Mouse (Mus musculus): ENCODE data around the gene Ikzf3. TPM values are rescaled to one million over a fixed set of nuclear protein-coding genes. Genes with fewer than 3 reads are reported as not detected.

Gene Ikzf3
- total RNA-seq, 2 experiments from 2014 or later = not detected

Other genes starting within 250 kb of the Ikzf3 start
- gene Neurod2, start 216.4 kb downstream of the Ikzf3 start, total RNA-seq (2014; fragmentation: Nextera tagmentation) = not detected in 2 replicates
- gene Neurod2, start 216.4 kb downstream of the Ikzf3 start, total RNA-seq (2017) = not detected in 2 replicates
- not detected in 2 replicates for gene Ppp1r1b, start 197.6 kb downstream of the Ikzf3 start, total RNA-seq (2014; fragmentation: Nextera tagmentation)
- not detected in 2 replicates for gene Ppp1r1b, start 197.6 kb downstream of the Ikzf3 start, total RNA-seq (2017)
- 18.4 and 24.9 TPM in 2 replicates for gene Stard3, start 187.7 kb downstream of the Ikzf3 start, total RNA-seq (2014; fragmentation: Nextera tagmentation)
- 18.2 and 27.8 TPM in 2 replicates for gene Stard3, start 187.7 kb downstream of the Ikzf3 start, total RNA-seq (2017)
- not detected in 2 replicates for gene Tcap, start 162.2 kb downstream of the Ikzf3 start, total RNA-seq (2014; fragmentation: Nextera tagmentation)
- gene Tcap, start 162.2 kb downstream of the Ikzf3 start, total RNA-seq (2017) = not detected in 2 replicates
- gene Pnmt, start 159.6 kb downstream of the Ikzf3 start, total RNA-seq (2014; fragmentation: Nextera tagmentation) = not detected in 2 replicates
- not detected in 2 replicates for gene Pnmt, start 159.6 kb downstream of the Ikzf3 start, total RNA-seq (2017)
- 1.3 and 3.1 TPM in 2 replicates for gene Pgap3, start 145.5 kb downstream of the Ikzf3 start, total RNA-seq (2014; fragmentation: Nextera tagmentation)
- gene Pgap3, start 145.5 kb downstream of the Ikzf3 start, total RNA-seq (2017) = 1.4 and 2.8 TPM in 2 replicates
- not detected in 2 replicates for gene Erbb2, start 133.6 kb downstream of the Ikzf3 start, total RNA-seq (2014; fragmentation: Nextera tagmentation)
- not detected in 2 replicates for gene Erbb2, start 133.6 kb downstream of the Ikzf3 start, total RNA-seq (2017)
- 66.2 and 84.5 TPM in 2 replicates for gene Mien1, start 107.0 kb downstream of the Ikzf3 start, total RNA-seq (2014; fragmentation: Nextera tagmentation)
- 23.7 and 24.9 TPM in 2 replicates for gene Mien1, start 107.0 kb downstream of the Ikzf3 start, total RNA-seq (2017)
- not detected in 2 replicates for gene Grb7, start 99.6 kb downstream of the Ikzf3 start, total RNA-seq (2014; fragmentation: Nextera tagmentation)
- gene Grb7, start 99.6 kb downstream of the Ikzf3 start, total RNA-seq (2017) = not detected in 2 replicates
- gene Zpbp2, start 5.1 kb upstream of the Ikzf3 start, total RNA-seq (2014; fragmentation: Nextera tagmentation) = 1.6 TPM in 1 of 2 replicates, not detected in the other
- not detected in 2 replicates for gene Zpbp2, start 5.1 kb upstream of the Ikzf3 start, total RNA-seq (2017)
- gene Ormdl3, start 41.3 kb upstream of the Ikzf3 start, total RNA-seq (2014; fragmentation: Nextera tagmentation) = 5.9 and 7.3 TPM in 2 replicates
- gene Ormdl3, start 41.3 kb upstream of the Ikzf3 start, total RNA-seq (2017) = 7.7 and 8.6 TPM in 2 replicates
- not detected in 2 replicates for gene Lrrc3c, start 52.3 kb upstream of the Ikzf3 start, total RNA-seq (2014; fragmentation: Nextera tagmentation)
- gene Lrrc3c, start 52.3 kb upstream of the Ikzf3 start, total RNA-seq (2017) = not detected in 2 replicates
- 1.6 and 1.8 TPM in 2 replicates for gene Gm12355, start 79.6 kb upstream of the Ikzf3 start, total RNA-seq (2014; fragmentation: Nextera tagmentation)
- gene Gm12355, start 79.6 kb upstream of the Ikzf3 start, total RNA-seq (2017) = 4.8 and 9.5 TPM in 2 replicates
- not detected in 2 replicates for gene Gsdma3, start 80.3 kb upstream of the Ikzf3 start, total RNA-seq (2014; fragmentation: Nextera tagmentation)
- not detected in 2 replicates for gene Gsdma3, start 80.3 kb upstream of the Ikzf3 start, total RNA-seq (2017)
- gene Gsdma2, start 100.7 kb upstream of the Ikzf3 start, total RNA-seq (2014; fragmentation: Nextera tagmentation) = not detected in 2 replicates
- gene Gsdma2, start 100.7 kb upstream of the Ikzf3 start, total RNA-seq (2017) = not detected in 2 replicates
- not detected in 2 replicates for gene Gsdma, start 118.3 kb upstream of the Ikzf3 start, total RNA-seq (2014; fragmentation: Nextera tagmentation)
- gene Gsdma, start 118.3 kb upstream of the Ikzf3 start, total RNA-seq (2017) = not detected in 2 replicates
- 77.3 and 81.3 TPM in 2 replicates for gene Psmd3, start 136.5 kb upstream of the Ikzf3 start, total RNA-seq (2014; fragmentation: Nextera tagmentation)
- 67.4 and 90.0 TPM in 2 replicates for gene Psmd3, start 136.5 kb upstream of the Ikzf3 start, total RNA-seq (2017)
- gene Csf3, start 155.2 kb upstream of the Ikzf3 start, total RNA-seq (2014; fragmentation: Nextera tagmentation) = not detected in 2 replicates
- not detected in 2 replicates for gene Csf3, start 155.2 kb upstream of the Ikzf3 start, total RNA-seq (2017)
- gene Med24, start 183.4 kb upstream of the Ikzf3 start, total RNA-seq (2014; fragmentation: Nextera tagmentation) = 57.3 and 68.2 TPM in 2 replicates
- 37.6 and 42.6 TPM in 2 replicates for gene Med24, start 183.4 kb upstream of the Ikzf3 start, total RNA-seq (2017)
- gene Thra, start 194.6 kb upstream of the Ikzf3 start, total RNA-seq (2014; fragmentation: Nextera tagmentation) = 39.3 and 39.5 TPM in 2 replicates
- gene Thra, start 194.6 kb upstream of the Ikzf3 start, total RNA-seq (2017) = 23.0 and 24.2 TPM in 2 replicates
- gene Nr1d1, start 229.3 kb upstream of the Ikzf3 start, total RNA-seq (2014; fragmentation: Nextera tagmentation) = 2.3 and 2.8 TPM in 2 replicates
- 1.2 TPM in 1 of 2 replicates, not detected in the other for gene Nr1d1, start 229.3 kb upstream of the Ikzf3 start, total RNA-seq (2017)
- 72.7 and 75.0 TPM in 2 replicates for gene Msl1, start 249.5 kb upstream of the Ikzf3 start, total RNA-seq (2014; fragmentation: Nextera tagmentation)
- gene Msl1, start 249.5 kb upstream of the Ikzf3 start, total RNA-seq (2017) = 59.8 and 70.1 TPM in 2 replicates

Measured in granulocyte monocyte progenitor cell, adult 5-6 weeks (primary cell).